Mouse (Mus musculus): ENCODE measurements around the gene Tmem33.

DNA sequence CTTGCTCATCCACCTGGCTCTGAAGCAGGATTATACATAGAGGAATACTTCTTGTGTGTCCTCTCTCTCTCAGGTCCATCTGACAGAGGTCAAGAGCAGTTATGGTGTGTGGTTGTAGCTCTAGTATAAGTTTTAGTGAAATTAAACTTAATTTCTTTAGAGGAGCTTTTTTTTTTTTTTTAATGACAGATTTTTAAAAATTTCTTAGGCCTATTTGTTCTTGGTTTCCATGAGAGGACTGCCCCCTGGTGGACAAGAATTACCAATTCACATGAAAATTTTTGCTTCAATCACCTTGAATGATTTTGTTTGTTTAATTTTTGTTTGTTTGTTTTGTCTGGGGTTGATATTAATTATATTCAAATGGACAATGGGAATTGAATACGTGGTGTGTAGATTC is 22.1 kb upstream of the Tmem33 start:
- peak; percentile 47 for TF ChIP-seq CTCF (conservative IDR thresholded peaks at IDR 0.05; ENCODE audit: low read length)
- no peak for TF ChIP-seq POU5F1 (IDR thresholded peaks at IDR 0.05; ENCODE audit: borderline replicate concordance, low read length)
